ENCODE assay signal across 11 mouse cellular contexts in genomic region chr16:52077901-52078300, GRCm38 (mm10).
"Had no signal": no experiment of that assay in that cellular context is flagged by ENCODE, and none has a peak within 500 bp of the region (broad histone marks: within the 10 kb centered on the region; RNA-seq: fewer than 3 reads in every experiment).

No protein-coding gene starts in this region.

- H3K9me3 ChIP-seq: limb, embryonic 13.5 days; liver, embryonic 13.5 days; midbrain, embryonic 12.5 days; stomach, embryonic 15.5 days had no signal

- H3K4me3 ChIP-seq: limb, embryonic 13.5 days; liver, embryonic 13.5 days; midbrain, embryonic 12.5 days; stomach, embryonic 15.5 days had no signal

- H3K36me3 ChIP-seq: limb, embryonic 13.5 days; liver, embryonic 13.5 days; midbrain, embryonic 12.5 days; stomach, embryonic 15.5 days had no signal

- H3K4me1 ChIP-seq: stomach, embryonic 15.5 days had no signal

- H3K4me2 ChIP-seq: limb, embryonic 13.5 days; liver, embryonic 13.5 days; midbrain, embryonic 12.5 days; stomach, embryonic 15.5 days had no signal

- H3K9ac ChIP-seq: limb, embryonic 13.5 days; liver, embryonic 13.5 days; midbrain, embryonic 12.5 days; stomach, embryonic 15.5 days had no signal

- H3K27me3 ChIP-seq: limb, embryonic 13.5 days; liver, embryonic 13.5 days; midbrain, embryonic 12.5 days; stomach, embryonic 15.5 days had no signal

- DNase-seq: kidney, postnatal 10 days; left cerebral cortex, postnatal 4 days; liver, embryonic 13.5 days; lung, adult 18-20 months; right cerebral cortex, postnatal 14 days; thymus, adult 2 months; thymus, postnatal 25 days had no signal

- H3K27ac ChIP-seq: limb, embryonic 13.5 days; liver, embryonic 13.5 days; midbrain, embryonic 12.5 days; stomach, embryonic 15.5 days had no signal

- ATAC-seq: midbrain, embryonic 16.5 days had no signal
